Mouse (Mus musculus) adrenal gland, postnatal 10 days (tissue): ENCODE data around the gene Tgm4. TPM values are rescaled to one million over a fixed set of nuclear protein-coding genes. Genes with fewer than 3 reads are reported as not detected.

Experiments used
- DNase-seq: peaks from one replicate; pipeline ENCODE4 v3.0.0; 2021; ENCODE audit warnings: mixed read lengths
- total RNA-seq, 2 experiments: library from RNA; stranded (reverse); gene quantifications; 2 replicates each; pipeline ENCODE4 v1.2.3; 2021

The Tgm4 gene
- total RNA-seq, 2 experiments from 2014 or later: 0.21 to 0.82 TPM

GRCm38 (mm10) chr9:123104362-123104761 is 69.8 kb downstream of the Tgm4 start:
- DNase-seq: no peak

- no peak for DNase-seq
Measured at GRCm38 (mm10) chr9:123107186-123107585, 72.7 kb downstream of the Tgm4 start.

DNA sequence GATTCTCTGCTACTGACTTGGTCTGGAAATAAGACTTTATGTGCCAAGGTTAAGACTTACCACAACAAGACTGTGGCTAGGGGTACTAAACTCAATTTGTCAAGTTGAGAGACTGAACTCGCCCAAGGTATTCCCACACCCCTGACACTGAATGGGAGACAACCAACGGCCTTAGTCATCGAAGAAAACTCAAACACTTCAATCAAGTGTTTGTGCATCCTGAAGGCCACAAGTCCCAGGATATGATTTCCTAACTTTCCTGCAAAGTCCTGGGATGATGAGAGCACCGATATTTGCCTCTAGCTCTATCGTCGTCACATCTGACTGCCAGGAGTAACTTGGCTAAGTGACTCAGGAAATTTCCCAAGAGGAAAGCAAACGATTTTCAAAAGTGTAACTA is 74.7 kb downstream of the Tgm4 start:
- DNase-seq: no peak

GRCm38 (mm10) chr9:123111751-123112221 is 77.3 kb downstream of the Tgm4 start:
- peak; percentile 19 for DNase-seq

GRCm38 (mm10) chr9:123112805-123113521 is 78.4 kb downstream of the Tgm4 start, which contains the start of the genes Zdhhc3 and Exosc7:
Zdhhc3 (minus strand) TSS chr9:123113205.
Exosc7 (plus strand) TSS chr9:123113215.
- DNase-seq: peak; percentile 92

- DNase-seq: no peak
Measured at GRCm38 (mm10) chr9:123113931-123114330, 79.4 kb downstream of the Tgm4 start.

DNA sequence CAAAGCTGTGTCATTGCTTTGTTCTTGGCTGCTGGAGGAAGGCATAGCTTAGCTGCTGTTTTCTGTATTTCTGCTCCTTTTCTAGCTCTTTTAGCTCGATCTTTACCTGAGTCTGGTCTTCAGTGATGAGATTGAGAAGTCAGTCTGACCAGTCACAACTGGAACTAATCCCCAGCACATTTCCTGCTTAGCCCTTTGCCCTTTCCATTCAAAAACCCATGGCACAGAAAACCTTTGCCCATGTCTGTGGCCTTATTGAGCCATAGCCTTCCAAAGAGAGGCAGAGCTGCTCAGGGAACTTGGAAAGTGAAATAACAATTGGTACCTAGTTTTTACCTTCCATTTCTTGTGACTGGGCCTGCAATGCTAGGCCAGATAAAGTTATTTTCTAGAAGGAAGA is 81.0 kb downstream of the Tgm4 start:
- no peak for DNase-seq

Other genes with a start within 250 kb of the Tgm4 start
- 10 to 100 TPM; 14.2 to 19.0 TPM for gene Tcaim, start 229.2 kb upstream of the Tgm4 start, total RNA-seq
- not detected for gene Gm35549, start 190.7 kb upstream of the Tgm4 start, total RNA-seq
- 100 to 1,000 TPM in 1 of 2 experiments, 10 to 100 TPM in 1; 93.7 to 136 TPM for gene Zfp445, start 168.7 kb upstream of the Tgm4 start, total RNA-seq
- 10 to 100 TPM in 1 of 2 experiments, 1 to 10 TPM in 1; 8.5 to 12.5 TPM for gene Zkscan7, start 149.0 kb upstream of the Tgm4 start, total RNA-seq
- 1 to 10 TPM; 5.6 to 5.9 TPM for gene Zfp105, start 111.7 kb upstream of the Tgm4 start, total RNA-seq
- gene 1110059G10Rik, start 83.7 kb upstream of the Tgm4 start, total RNA-seq: 10 to 100 TPM; 28.0 to 28.3 TPM
- gene Kif15, start 83.7 kb upstream of the Tgm4 start, total RNA-seq: 10 to 100 TPM; 11.3 to 15.4 TPM
- 10 to 100 TPM; 15.0 to 18.4 TPM for gene Tmem42, start 13.4 kb upstream of the Tgm4 start, total RNA-seq
- gene Zdhhc3, start 78.5 kb downstream of the Tgm4 start, total RNA-seq: 10 to 100 TPM; 54.8 to 61.9 TPM
- gene Exosc7, start 78.5 kb downstream of the Tgm4 start, total RNA-seq: 10 to 100 TPM; 40.7 to 44.3 TPM
- 10 to 100 TPM; 51.8 to 56.9 TPM for gene Clec3b, start 116.2 kb downstream of the Tgm4 start, total RNA-seq
- under 1 TPM; 0.48 to 0.99 TPM for gene Cdcp1, start 181.3 kb downstream of the Tgm4 start, total RNA-seq
- gene Tmem158, start 226.0 kb downstream of the Tgm4 start, total RNA-seq: 10 to 100 TPM; 13.6 to 16.1 TPM